Mouse (Mus musculus): ENCODE data around the gene Adam34.
"Not testable (repeated sequence)": the region's sequence is repeated elsewhere in the genome, so short reads cannot be mapped to it uniquely, and the experiment has no call there.

DNA sequence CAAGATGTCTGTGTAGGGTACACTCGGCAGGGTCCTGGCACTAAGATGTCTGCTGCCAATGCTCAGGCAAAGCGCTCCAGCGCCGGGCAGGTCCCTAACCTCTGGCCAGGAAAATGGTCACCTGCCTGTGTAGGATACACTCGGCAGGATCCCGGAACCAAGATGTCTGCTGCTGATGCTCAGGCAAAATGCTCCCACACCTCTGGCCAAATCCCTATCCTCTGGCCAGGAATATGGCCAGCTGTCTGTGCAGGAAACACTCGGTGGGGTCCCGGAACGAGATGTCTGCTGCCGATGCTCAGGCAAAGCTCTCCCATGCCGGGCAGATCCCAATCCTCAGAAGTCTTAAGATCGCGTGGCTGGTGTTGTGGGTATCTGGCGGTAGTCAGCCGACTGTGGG lies 106.7 kb downstream of the Adam34 start:
- TF ChIP-seq CTCF (conservative IDR thresholded peaks at IDR 0.05; ENCODE audit: low read length); NANOG (IDR thresholded peaks at IDR 0.05; ENCODE audit: borderline replicate concordance, low read length): not testable (repeated sequence)
